Mouse (Mus musculus) kidney, postnatal 14 days (tissue): Measurements from ENCODE around the gene Olfr224.
"Not testable (repeated sequence)": the region's sequence is repeated elsewhere in the genome, so short reads cannot be mapped to it uniquely, and the experiment has no call there.

Experiments used
- DNase-seq: peaks from one replicate; pipeline ENCODE4 v3.0.0; 2022; ENCODE audit warnings: mixed read lengths

The Olfr224 gene

GRCm38 (mm10) chr11:58570405-58570804 is at the start of gene Olfr224:
TSS of gene Olfr224 (minus strand) at chr11:58570553.
- DNase-seq, result peak; percentile 15

- no peak for DNase-seq
Observed at GRCm38 (mm10) chr11:58618793-58619192, 48.4 kb upstream of the Olfr224 start.

- DNase-seq, result no peak
Observed at GRCm38 (mm10) chr11:58618369-58618768, 48.0 kb upstream of the Olfr224 start.

DNA sequence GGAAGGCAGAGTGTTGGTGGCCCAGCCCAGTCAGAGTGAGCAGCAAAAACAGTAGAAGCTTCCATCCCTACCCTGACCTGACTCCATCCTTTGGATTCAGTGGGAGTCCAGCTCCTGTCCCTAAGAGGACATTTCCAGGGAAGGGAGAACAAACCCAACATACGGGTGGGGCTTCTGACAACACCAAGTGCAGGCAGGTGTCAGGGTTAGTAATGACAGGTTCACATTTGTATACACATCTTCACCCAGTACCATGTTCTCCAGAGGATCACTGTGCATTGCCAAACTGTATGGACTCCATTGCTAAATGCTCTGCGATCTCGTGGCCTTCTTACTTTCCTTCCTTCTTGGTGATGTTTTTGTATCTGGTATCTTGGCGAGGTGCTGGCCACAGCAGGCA is 45.6 kb upstream of the Olfr224 start, which contains the start of gene 2210407C18Rik:
Gene 2210407C18Rik, minus strand, starts transcription at position 101 of the 400 bp plus-strand sequence.
- DNase-seq, result no peak

GRCm38 (mm10) chr11:58614526-58614925 is 44.2 kb upstream of the Olfr224 start:
- no peak for DNase-seq

GRCm38 (mm10) chr11:58613359-58613758 is 43.0 kb upstream of the Olfr224 start:
- DNase-seq, result no peak

DNA sequence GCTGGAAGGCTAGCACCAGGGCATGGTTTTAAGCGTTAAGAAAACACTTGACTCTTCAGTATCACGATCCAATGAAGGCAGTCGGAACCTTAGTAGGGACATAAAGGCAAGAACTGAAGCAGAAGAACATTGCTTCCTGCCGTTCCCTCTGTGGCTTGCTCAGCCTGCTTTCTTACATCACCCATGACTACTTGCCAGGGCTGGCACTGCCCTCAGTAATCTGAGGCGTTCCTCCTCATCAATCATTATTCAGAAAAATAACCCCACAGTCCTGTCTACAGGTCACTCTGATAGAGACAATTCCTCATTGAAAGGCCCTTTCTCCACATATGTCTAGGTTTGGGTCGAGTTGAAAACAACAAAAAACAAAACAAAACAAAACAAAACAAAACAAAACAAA is 36.7 kb upstream of the Olfr224 start:
- DNase-seq, result no peak

DNA sequence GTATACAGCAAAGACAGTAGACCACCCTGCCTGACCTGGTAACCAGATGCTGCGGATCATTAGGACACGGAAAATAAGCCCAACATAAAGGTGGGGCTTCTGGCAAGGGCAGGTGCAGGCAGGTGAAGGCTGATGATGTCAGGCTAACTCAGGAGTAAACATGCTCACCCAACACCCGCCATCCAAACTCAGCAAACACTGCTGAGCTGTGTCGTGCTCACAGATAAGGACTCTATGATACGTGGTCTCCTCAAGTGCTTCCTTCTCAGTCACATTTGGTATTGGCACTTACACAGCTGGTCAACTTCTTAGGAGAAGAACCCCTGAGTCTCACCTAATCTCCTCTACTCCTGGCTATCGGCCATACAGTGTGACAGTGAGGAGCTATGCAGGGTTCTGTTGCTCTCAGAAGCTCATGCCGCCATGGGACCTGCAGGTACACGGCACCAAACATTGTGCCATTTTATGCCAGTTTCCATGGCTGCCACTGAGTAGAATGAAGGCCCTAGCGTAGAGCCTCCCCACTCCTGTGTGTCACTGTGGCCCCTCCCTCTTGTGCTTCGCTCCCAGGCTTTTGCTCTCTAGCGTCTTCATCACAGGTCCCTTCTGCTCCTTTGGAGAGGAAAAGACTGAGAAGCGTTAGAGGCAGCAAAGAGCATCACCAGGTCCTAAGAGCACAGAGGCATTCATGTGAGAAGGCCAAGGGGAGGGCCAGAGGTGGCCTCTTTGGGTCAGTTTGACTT is 36.0 kb upstream of the Olfr224 start:
- no peak for DNase-seq

DNA sequence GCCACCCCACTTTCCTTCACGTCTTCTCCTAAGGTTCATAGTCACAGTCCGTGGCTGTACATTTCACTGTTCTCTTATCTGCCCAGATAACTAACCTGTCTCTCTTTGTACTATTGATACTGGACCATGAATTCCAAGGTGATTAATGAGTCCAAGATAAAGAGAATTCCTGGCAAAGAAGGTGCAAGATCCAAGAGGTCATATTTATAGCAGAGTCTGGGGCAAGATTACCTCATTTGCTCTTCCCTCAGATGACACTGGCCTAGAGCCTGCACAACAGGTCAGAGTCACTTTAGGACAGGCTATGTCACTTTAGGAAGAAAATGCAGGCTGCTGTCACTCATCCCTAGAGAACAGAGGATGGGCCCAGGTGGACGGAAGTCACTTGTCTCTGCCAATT is 34.9 kb upstream of the Olfr224 start:
- no peak for DNase-seq

- DNase-seq, result no peak
Observed at GRCm38 (mm10) chr11:58604688-58605087, 34.3 kb upstream of the Olfr224 start.

DNA sequence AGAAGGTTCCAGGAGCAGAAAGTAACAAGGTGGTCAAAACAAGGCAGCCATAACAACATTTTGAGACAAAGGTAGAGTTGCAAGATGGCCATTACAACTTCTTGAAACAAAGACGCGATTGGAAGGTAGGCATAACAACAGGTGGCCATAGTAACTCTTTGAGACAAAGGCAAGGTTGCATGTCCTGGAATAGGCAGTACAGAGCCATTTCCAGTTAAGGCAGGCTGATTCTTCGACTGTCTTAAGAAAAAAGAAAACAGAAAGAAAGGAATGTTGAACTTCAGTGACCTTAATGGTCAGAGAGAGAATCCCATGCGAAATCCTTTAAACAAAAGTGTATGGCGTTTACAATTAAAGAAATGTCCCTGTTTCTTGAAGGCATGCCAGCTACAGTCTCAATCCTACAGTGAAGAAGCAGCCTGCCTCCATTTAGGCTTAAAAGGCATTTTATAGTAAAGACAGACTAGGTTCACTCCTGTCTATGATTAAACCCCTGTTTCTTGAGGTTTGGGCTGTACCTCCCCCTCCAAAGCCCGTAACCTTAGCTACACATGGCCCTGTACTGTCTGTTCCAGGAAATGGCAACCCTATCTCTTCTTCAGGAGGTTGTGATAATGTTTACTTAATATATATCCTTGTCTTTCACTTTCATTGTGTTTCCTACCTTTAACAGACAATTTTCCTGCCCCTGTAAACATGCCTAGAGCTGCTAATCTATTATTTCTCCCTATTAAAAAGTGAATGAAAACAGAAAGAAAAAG is 32.6 kb upstream of the Olfr224 start:
- DNase-seq, result no peak

- no peak for DNase-seq
Observed at GRCm38 (mm10) chr11:58602062-58602461, 31.7 kb upstream of the Olfr224 start.

DNA sequence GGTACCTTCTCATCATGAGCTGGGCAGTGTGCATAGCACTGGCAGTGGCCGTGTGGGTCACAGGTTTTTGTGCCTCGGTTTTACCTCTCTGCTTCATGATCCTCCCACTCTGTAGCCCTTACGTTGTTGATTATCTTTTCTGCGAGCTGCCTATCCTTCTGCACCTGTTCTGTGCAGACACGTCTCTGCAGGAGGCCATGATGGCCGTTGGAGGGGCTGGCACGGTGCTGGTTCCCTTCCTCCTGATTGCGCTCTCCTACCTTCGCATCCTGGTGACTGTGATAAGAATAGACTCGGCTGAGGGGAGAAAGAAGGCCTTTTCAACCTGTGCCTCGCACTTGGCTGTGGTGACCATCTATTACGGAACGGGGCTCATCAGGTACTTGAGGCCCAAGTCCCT is 27.5 kb upstream of the Olfr224 start:
- DNase-seq, result no peak

- DNase-seq, result no peak
Observed at GRCm38 (mm10) chr11:58594814-58595213, 24.5 kb upstream of the Olfr224 start, which contains the start of gene Olfr324. TSS of gene Olfr324 (plus strand) at chr11:58595114.

GRCm38 (mm10) chr11:58588620-58589250 is 18.4 kb upstream of the Olfr224 start:
- DNase-seq, result no peak

DNA sequence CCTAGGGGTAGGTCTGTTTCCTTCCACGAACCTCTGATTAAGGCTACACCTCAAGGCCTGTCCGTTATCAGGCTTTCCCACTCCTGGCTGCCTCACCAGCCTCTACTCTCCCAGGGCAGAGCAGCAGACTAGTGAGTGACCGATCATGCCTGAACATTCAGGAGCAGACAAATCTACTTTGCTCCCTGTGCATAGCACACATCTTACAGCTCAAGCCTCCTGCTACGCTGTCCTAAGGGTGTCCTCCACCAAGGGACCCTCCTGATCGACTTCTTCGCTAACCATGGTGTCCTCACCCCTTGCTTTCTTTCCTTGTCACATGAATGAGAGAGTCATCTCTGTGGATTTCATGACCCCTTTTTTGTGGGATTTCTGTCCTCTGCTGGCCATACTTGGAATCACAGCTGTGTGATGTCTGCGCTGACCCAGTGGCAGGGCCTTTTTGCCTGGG is 17.6 kb upstream of the Olfr224 start:
- DNase-seq, result peak; percentile 29

DNA sequence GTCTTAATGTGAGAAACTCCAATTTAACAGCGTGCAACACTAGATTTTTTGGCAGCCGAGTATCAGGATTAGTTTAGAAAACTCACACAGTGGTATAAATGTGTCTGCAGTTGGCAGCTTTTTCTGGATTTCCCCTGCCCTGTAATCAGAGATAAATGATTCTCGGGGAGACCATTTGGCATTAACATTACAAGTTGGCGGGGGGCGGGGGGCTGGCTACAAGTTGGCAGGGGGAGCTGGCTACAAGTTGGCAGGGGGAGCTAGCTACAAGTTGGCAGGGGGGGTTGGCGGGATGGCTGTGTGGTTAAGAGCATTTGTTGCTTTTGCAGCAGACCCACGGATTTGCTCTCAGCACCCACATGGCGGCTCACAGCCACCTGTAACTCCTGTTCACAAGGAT is 8.3 kb upstream of the Olfr224 start:
- no peak for DNase-seq

GRCm38 (mm10) chr11:58577430-58577829 is 7.1 kb upstream of the Olfr224 start, which contains the start of gene Olfr325:
TSS of gene Olfr325 (plus strand) at chr11:58577730.
- DNase-seq, result no peak

DNA sequence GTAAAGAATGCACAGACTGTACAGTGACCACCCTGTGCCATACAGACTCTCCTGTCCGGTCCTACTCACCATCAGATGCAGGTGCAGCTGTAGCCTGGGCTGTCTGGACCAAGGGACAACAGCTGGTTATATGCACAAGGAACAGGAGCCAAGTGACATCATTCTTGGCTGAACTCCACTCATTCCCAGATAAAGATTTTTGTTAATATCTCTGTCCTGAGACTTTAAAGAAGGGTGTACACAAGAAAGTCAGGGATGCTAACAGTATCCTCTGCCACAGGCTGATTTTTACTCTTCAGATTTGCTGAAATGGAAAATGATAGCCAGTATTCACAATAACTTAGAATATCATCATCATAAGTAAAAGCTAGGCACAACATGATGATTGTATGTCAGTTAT is 14.8 kb downstream of the Olfr224 start, which contains the start of gene Olfr328:
Gene Olfr328, minus strand, starts transcription at position 101 of the 400 bp plus-strand sequence.
- DNase-seq, result no peak

DNA sequence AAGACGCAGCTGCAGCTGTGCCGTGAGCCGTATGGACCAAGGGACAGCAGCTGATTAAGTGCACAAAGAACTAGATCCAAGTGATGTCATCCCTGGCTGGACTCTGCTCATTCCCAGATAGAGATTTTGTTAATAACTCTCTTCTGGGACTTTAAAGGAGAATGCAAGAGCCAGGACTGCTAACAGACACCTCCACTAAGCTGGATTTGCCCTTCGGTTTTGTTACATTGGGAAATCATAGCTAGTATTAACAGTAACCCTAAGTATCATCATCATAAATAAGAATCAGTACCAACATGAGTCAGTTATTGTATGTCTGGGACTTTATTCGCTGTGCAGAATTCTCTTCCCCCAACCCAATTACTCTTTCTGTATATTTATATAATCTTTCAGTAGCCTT is 24.0 kb downstream of the Olfr224 start, which contains the start of gene Olfr329-ps:
Gene Olfr329-ps, minus strand, starts transcription at position 101 of the 400 bp plus-strand sequence.
- DNase-seq, result no peak

DNA sequence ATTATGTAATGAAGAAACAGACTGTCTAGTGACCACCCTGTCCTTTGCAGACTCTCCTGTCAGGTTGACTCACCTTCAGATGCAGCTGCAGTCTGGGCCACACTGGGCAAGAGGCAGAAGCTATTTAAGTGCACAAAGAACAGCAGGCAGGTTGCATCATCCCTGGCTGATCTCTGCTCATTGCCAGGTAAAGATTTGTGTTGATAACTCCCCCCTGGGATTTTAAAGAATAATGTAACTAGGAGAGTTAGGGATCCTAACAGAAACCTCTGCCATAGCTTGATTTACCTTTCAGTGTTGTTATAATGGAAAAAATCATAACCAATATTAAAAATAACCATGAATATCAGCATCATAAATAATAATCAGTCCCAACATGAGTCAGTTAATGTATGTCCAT is 35.6 kb downstream of the Olfr224 start, which contains the start of gene Olfr330:
Gene Olfr330, minus strand, starts transcription at position 101 of the 400 bp plus-strand sequence.
- DNase-seq, result not testable (repeated sequence)

- peak; percentile 14 for DNase-seq
Observed at GRCm38 (mm10) chr11:58519756-58520155, 50.6 kb downstream of the Olfr224 start.

DNA sequence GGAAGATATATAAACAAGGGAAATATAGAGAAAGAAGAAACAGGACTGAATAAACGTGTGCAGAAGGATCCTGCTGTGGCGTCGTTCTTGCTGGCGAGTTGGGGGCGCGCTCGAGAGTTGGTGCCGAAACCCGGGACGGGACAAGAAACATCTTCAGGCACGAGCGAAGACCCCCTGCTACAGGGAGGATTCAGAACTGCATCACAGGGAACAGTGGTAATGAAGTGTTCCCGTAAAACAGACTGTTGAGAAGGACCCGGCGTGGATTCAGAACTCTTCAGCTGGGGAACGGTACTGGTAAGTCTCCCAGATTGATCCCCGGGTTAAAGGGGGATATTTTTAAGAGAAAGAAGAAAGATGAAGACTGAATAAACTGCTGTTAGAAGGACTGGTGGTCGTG is 51.4 kb downstream of the Olfr224 start:
- peak; percentile 77 for DNase-seq
